In genomic region chr5:38483518-38484110, GRCm38 (mm10) we compare ENCODE assay signal across 22 mouse cellular contexts.
"Had no signal": no experiment of that assay in that cellular context is flagged by ENCODE, and none has a peak within 500 bp of the region (broad histone marks: within the 10 kb centered on the region; RNA-seq: fewer than 3 reads in every experiment).

No protein-coding gene starts in this region.

- H3K9ac ChIP-seq: liver, embryonic 13.5 days; midbrain, embryonic 13.5 days; neural tube, embryonic 13.5 days; stomach, embryonic 15.5 days had no signal

- ATAC-seq: midbrain, embryonic 13.5 days; midbrain, embryonic 16.5 days had no signal

- DNase-seq: kidney, adult 2 months; layer of hippocampus, adult 9-11 months; layer of hippocampus, postnatal 36 days; left cerebral cortex, postnatal 4 days; liver, embryonic 13.5 days; lung, adult 2 months; lung, postnatal 14 days; lung, postnatal 4 days; retina, postnatal 1 day; right cerebral cortex, postnatal 25 days; spleen, adult 18-20 months; thymus, postnatal 36 days had no signal

- H3K9me3 ChIP-seq: liver, embryonic 13.5 days; midbrain, embryonic 10.5 days; midbrain, embryonic 13.5 days; neural tube, embryonic 13.5 days; stomach, embryonic 15.5 days had no signal

- H3K27ac ChIP-seq: kidney, postnatal 0 days; layer of hippocampus, adult 2 months; left cerebral cortex, adult 2 months; liver, embryonic 13.5 days; midbrain, embryonic 10.5 days; midbrain, embryonic 13.5 days; neural tube, embryonic 13.5 days; stomach, embryonic 15.5 days had no signal

- H3K4me3 ChIP-seq: layer of hippocampus, adult 2 months; left cerebral cortex, adult 2 months; liver, embryonic 13.5 days; megakaryocyte, embryonic 14.5 days; midbrain, embryonic 10.5 days; midbrain, embryonic 13.5 days; myocyte; neural tube, embryonic 13.5 days; stomach, embryonic 15.5 days had no signal

- H3K27me3 ChIP-seq: liver, embryonic 13.5 days; stomach, embryonic 15.5 days had no signal

- H3K4me2 ChIP-seq: liver, embryonic 13.5 days; midbrain, embryonic 13.5 days; neural tube, embryonic 13.5 days; stomach, embryonic 15.5 days had no signal

- H3K36me3 ChIP-seq: liver, embryonic 13.5 days; midbrain, embryonic 10.5 days; midbrain, embryonic 13.5 days; neural tube, embryonic 13.5 days; stomach, embryonic 15.5 days had no signal
